Mouse (Mus musculus): ENCODE data around the gene Adamts5. TPM values are rescaled to one million over a fixed set of nuclear protein-coding genes. Genes with fewer than 3 reads are reported as not detected.

Adamts5 gene
- polyA plus RNA-seq, 1 experiment: 0.16 TPM

DNA sequence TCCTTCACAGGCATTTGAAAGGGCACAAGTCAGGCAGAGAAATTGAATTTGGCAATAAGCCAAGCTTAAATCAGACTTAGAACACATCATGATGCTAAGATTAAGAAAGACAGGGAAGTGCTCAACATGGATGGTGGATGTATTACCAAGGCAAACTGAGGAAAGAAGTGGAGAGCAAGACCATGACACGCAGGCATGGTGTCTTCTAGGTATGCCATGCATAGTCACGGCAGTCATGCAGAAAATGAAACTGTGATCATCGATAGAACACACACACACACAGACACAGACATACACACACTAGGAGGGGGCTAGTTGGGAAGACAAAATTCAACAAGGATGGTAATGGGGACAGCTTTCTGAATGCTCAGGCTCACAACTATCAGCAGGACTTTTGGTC, 3.8 kb downstream of the Adamts5 start:
- Histone ChIP-seq H3K36me3 (ENCODE audit: control insufficient read depth, insufficient read depth) (no peaks in the 10 kb centered on the region), H3ac (ENCODE audit: control insufficient read depth, insufficient read length, low read depth) (no peak overlapping the region), H3K27me3 (ENCODE audit: control insufficient read depth, insufficient read depth, insufficient read length) (no peaks in the 10 kb centered on the region), H3K79me3 (ENCODE audit: low read depth) (no peaks in the 10 kb centered on the region), H3K4me3 (ENCODE audit: insufficient read depth, poor library complexity, severe bottlenecking) (no peak overlapping the region), H3K79me2 (ENCODE audit: control insufficient read depth, insufficient read depth) (no peaks in the 10 kb centered on the region)
- TF ChIP-seq CEBPB (IDR thresholded peaks at IDR 0.05; ENCODE audit: low read depth): no peak

DNA sequence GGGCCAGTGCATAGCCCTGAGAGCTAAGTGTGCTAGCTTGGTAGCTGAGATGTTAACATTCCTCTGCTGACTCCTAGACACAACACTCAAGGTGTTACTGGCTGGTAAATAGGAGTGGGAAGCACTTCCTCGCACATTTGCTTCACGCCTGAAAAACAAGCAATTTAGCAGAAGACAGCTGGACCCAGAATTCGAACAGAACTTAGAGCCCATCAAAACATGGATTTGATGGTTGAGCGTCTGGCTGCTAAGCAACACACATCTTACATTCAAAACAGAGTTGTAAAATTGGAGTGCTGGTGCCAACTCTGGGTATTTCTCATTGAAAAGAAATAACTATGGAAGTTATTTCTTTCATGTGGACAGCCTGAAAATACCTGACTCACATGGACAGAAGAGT, 5.7 kb downstream of the Adamts5 start:
- Histone ChIP-seq H3K79me3 (ENCODE audit: low read depth) (no peaks in the 10 kb centered on the region), H3K79me2 (ENCODE audit: control insufficient read depth, insufficient read depth) (no peaks in the 10 kb centered on the region), H3K27me3 (ENCODE audit: control insufficient read depth, insufficient read depth, insufficient read length) (no peaks in the 10 kb centered on the region), H3ac (ENCODE audit: control insufficient read depth, insufficient read length, low read depth) (no peak overlapping the region), H3K4me3 (ENCODE audit: insufficient read depth, poor library complexity, severe bottlenecking) (no peak overlapping the region), H3K36me3 (ENCODE audit: control insufficient read depth, insufficient read depth) (no peaks in the 10 kb centered on the region)
- TF ChIP-seq MYOD1 (IDR thresholded peaks at IDR 0.05; ENCODE audit: control insufficient read depth, insufficient read length, low read depth) (no peak), FOSL1 (IDR thresholded peaks at IDR 0.05; ENCODE audit: insufficient read depth, low read length, poor library complexity, severe bottlenecking) (no peak), MYOG (IDR thresholded peaks at IDR 0.05; ENCODE audit: control insufficient read depth, extremely low read depth, insufficient read length) (no peak), MAX (IDR thresholded peaks at IDR 0.05) (no peak), CEBPB (IDR thresholded peaks at IDR 0.05; ENCODE audit: low read depth) (no peak), USF1 (IDR thresholded peaks at IDR 0.05; ENCODE audit: low read depth) (no peak), CTCF (IDR thresholded peaks at IDR 0.05; ENCODE audit: control insufficient read depth, insufficient read depth, insufficient read length) (no peak)

DNA sequence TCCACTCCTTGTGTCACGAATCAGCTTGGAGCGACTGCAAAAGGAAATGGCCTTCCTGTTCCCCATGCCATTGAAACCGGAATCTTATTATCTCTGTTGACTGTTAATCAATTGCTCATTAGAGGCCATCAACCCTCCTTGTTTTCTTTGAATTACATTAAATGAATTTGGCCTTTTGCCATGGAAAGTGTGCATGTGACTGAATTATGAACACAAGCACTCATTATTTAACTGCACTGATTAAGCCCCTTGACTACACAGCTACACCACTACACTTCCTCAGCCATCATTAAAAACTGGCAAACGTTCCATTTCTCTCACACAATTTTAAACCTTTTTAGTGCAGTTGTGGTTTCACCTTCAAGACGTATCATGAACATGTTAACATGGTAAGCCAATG, 11.8 kb downstream of the Adamts5 start:
- H3K27me3 ChIP-seq (ENCODE audit: control insufficient read depth, insufficient read depth, insufficient read length): no peaks in the 10 kb centered on the region

DNA sequence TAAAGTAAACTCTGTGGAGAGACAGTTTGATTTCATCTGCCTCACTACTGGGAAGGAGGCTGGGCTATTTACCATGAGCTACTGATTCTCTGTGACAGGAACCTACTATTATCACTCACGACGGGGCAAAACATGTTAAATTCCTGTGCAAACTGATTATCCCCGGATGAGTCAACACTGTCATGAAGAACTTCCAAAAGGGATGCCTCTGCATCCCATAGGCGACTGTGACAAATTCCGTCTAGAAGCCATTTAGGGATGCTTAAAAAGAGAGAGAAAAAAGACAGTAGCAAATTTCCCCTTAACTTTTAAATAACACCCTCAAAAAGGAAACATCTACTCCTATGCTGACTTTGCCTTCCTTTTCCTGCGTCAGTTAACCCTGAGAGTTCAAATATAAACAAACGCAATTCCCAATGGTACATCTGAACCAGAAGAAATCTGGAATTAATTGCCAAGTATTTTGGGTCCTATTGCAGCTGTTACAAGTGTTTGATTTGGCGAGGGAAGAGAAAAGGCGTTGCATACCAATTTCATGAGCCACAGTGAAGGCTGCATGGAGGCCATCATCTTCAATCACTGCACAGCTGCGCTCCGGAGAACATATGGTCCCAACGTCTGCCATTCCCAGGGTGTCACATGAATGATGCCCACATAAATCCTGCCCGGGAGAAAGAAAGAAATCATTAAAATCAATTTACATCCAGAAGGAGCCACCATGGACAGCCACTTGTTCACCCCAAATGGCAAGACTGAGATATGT, 14.2 kb downstream of the Adamts5 start:
- H3K79me2 ChIP-seq (ENCODE audit: control insufficient read depth, insufficient read depth): no peaks in the 10 kb centered on the region
- no peak overlapping the region for H3ac ChIP-seq (ENCODE audit: control insufficient read depth, insufficient read length, low read depth)
- no peak overlapping the region for H3K4me3 ChIP-seq (ENCODE audit: insufficient read depth, poor library complexity, severe bottlenecking)
- H3K27me3 ChIP-seq (ENCODE audit: control insufficient read depth, insufficient read depth, insufficient read length): no peaks in the 10 kb centered on the region
- no peaks in the 10 kb centered on the region for H3K79me3 ChIP-seq (ENCODE audit: low read depth)
- H3K36me3 ChIP-seq (ENCODE audit: control insufficient read depth, insufficient read depth): no peaks in the 10 kb centered on the region
- peak; percentile 91 for TF ChIP-seq MYOD1 (IDR thresholded peaks at IDR 0.05; ENCODE audit: control insufficient read depth, insufficient read length, low read depth)
- TF ChIP-seq MAX (IDR thresholded peaks at IDR 0.05): no peak
- TF ChIP-seq USF1 (IDR thresholded peaks at IDR 0.05; ENCODE audit: low read depth): no peak

More for the DNA sequence above, 11.8 kb downstream of the Adamts5 start:
- TF ChIP-seq CEBPB (IDR thresholded peaks at IDR 0.05; ENCODE audit: low read depth) (no peak), MYOG (IDR thresholded peaks at IDR 0.05; ENCODE audit: control insufficient read depth, extremely low read depth, insufficient read length) (no peak), CTCF (IDR thresholded peaks at IDR 0.05; ENCODE audit: control insufficient read depth, insufficient read depth, insufficient read length) (no peak), USF1 (IDR thresholded peaks at IDR 0.05; ENCODE audit: low read depth) (no peak), MAX (IDR thresholded peaks at IDR 0.05) (no peak), FOSL1 (IDR thresholded peaks at IDR 0.05; ENCODE audit: insufficient read depth, low read length, poor library complexity, severe bottlenecking) (no peak), MYOD1 (IDR thresholded peaks at IDR 0.05; ENCODE audit: control insufficient read depth, insufficient read length, low read depth) (no peak)
- H3K36me3 ChIP-seq (ENCODE audit: control insufficient read depth, insufficient read depth): no peaks in the 10 kb centered on the region
- no peak overlapping the region for H3K4me3 ChIP-seq (ENCODE audit: insufficient read depth, poor library complexity, severe bottlenecking)
- H3ac ChIP-seq (ENCODE audit: control insufficient read depth, insufficient read length, low read depth): no peak overlapping the region
- no peaks in the 10 kb centered on the region for H3K79me3 ChIP-seq (ENCODE audit: low read depth)
- no peaks in the 10 kb centered on the region for H3K79me2 ChIP-seq (ENCODE audit: control insufficient read depth, insufficient read depth)

DNA sequence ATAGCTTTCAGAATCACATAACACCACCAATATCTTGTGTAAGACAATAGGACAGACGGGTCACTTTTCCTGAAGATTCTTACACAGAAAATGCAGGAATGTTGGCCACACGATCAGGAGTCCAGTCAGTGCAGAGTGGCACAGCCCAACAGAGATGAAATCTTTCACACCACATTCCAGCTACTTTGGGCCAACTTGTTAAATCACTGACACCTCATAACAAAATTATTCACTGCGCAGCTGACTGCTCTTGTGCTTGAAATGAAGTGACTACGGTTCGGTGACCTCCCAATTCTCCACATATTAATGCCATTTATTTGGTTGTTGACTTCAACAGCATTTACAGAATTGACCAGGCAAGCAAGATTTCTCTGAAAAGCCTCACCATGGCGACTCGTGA, 22.6 kb downstream of the Adamts5 start:
- no peak for TF ChIP-seq CTCF (IDR thresholded peaks at IDR 0.05; ENCODE audit: control insufficient read depth, insufficient read depth, insufficient read length)
- TF ChIP-seq MYOG (IDR thresholded peaks at IDR 0.05; ENCODE audit: control insufficient read depth, extremely low read depth, insufficient read length): no peak
- no peak for TF ChIP-seq FOSL1 (IDR thresholded peaks at IDR 0.05; ENCODE audit: insufficient read depth, low read length, poor library complexity, severe bottlenecking)
- TF ChIP-seq CEBPB (IDR thresholded peaks at IDR 0.05; ENCODE audit: low read depth): no peak
- no peak for TF ChIP-seq USF1 (IDR thresholded peaks at IDR 0.05; ENCODE audit: low read depth)
- no peak for TF ChIP-seq MAX (IDR thresholded peaks at IDR 0.05)
- TF ChIP-seq MYOD1 (IDR thresholded peaks at IDR 0.05; ENCODE audit: control insufficient read depth, insufficient read length, low read depth): no peak
- Histone ChIP-seq H3K27me3 (ENCODE audit: control insufficient read depth, insufficient read depth, insufficient read length) (no peaks in the 10 kb centered on the region), H3K36me3 (ENCODE audit: control insufficient read depth, insufficient read depth) (no peaks in the 10 kb centered on the region), H3K4me3 (ENCODE audit: insufficient read depth, poor library complexity, severe bottlenecking) (no peak overlapping the region), H3K79me3 (ENCODE audit: low read depth) (no peaks in the 10 kb centered on the region), H3K79me2 (ENCODE audit: control insufficient read depth, insufficient read depth) (no peaks in the 10 kb centered on the region), H3ac (ENCODE audit: control insufficient read depth, insufficient read length, low read depth) (no peak overlapping the region)

DNA sequence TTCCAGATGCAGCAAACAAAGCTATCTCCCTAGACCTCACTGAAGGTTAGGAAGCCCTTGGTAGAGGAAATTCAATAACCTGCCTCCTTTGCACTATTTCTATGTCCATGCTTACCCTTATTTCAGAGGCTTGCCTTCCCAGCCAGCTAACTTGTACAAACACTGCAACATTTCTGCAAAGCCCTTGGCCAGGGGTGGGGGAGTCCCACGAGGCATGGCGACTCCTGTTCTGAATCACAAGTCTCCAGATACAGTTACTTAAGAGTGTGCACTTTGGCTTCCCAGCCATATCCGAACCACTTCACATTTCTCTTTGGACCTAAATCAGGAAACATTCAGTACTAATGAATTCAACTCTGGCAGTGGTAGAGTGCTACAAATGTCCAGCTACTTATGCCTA, 27.5 kb downstream of the Adamts5 start:
- no peak overlapping the region for H3ac ChIP-seq (ENCODE audit: control insufficient read depth, insufficient read length, low read depth)
- no peaks in the 10 kb centered on the region for H3K36me3 ChIP-seq (ENCODE audit: control insufficient read depth, insufficient read depth)
- no peaks in the 10 kb centered on the region for H3K79me3 ChIP-seq (ENCODE audit: low read depth)
- TF ChIP-seq MYOG (IDR thresholded peaks at IDR 0.05; ENCODE audit: control insufficient read depth, extremely low read depth, insufficient read length) (no peak), MYOD1 (IDR thresholded peaks at IDR 0.05; ENCODE audit: control insufficient read depth, insufficient read length, low read depth) (no peak)
- H3K4me3 ChIP-seq (ENCODE audit: insufficient read depth, poor library complexity, severe bottlenecking): no peak overlapping the region
- H3K27me3 ChIP-seq (ENCODE audit: control insufficient read depth, insufficient read depth, insufficient read length): no peaks in the 10 kb centered on the region
- no peaks in the 10 kb centered on the region for H3K79me2 ChIP-seq (ENCODE audit: control insufficient read depth, insufficient read depth)
